Mouse (Mus musculus) erythroblast, embryonic 14.5 days (primary cell): ENCODE results near the gene Fancc. TPM values are rescaled to one million over a fixed set of nuclear protein-coding genes. Genes with fewer than 3 reads are reported as not detected.

Experiments
- H3K27me3 ChIP-seq: 2 replicates; pipeline ENCODE4 v1.6.1; 2012; ENCODE audit warnings: inconsistent platforms; ENCODE audit not compliant: control insufficient read depth
- H3K36me3 ChIP-seq: 2 replicates; pipeline ENCODE4 v1.6.1; 2012; ENCODE audit warnings: mild to moderate bottlenecking, inconsistent platforms; ENCODE audit not compliant: control insufficient read depth
- H3K4me1 ChIP-seq: 2 replicates; pipeline ENCODE4 v1.6.1; 2012; ENCODE audit warnings: inconsistent platforms; ENCODE audit not compliant: control insufficient read depth
- H3K4me3 ChIP-seq: replicated peaks from 2 replicates; pipeline ENCODE3; 2012; ENCODE audit warnings: moderate library complexity, mild to moderate bottlenecking, inconsistent platforms
- H3K9me3 ChIP-seq: 2 replicates; pipeline ENCODE4 v1.6.1; 2012; ENCODE audit warnings: low read length, inconsistent platforms, mixed read lengths; ENCODE audit not compliant: control insufficient read depth
- GATA1 ChIP-seq: IDR thresholded peaks from 2 replicates; pipeline ENCODE4 v1.6.1; 2012; ENCODE audit warnings: low read length, inconsistent platforms, mixed read lengths
- TAL1 ChIP-seq: IDR thresholded peaks from 3 replicates; pipeline ENCODE4 v1.6.1; 2012; ENCODE audit warnings: low read length, inconsistent platforms, mixed read lengths
- polyA plus RNA-seq: library from polyadenylated mRNA; stranded (reverse); fragments of >175 nt; gene quantifications from 2 replicates; pipeline ENCODE4 v1.2.3, GENCODE M21; 2012

Fancc gene
- polyA plus RNA-seq, 1 experiment: 0.74 TPM

GRCm38 (mm10) chr13:63239877-63240671 is 257.0 kb downstream of the Fancc start:
- Histone ChIP-seq H3K9me3 (no peaks in the 10 kb centered on the region), H3K4me3 (peak overlapping the region; percentile 84), H3K36me3 (peaks cover 9% of the 10 kb centered on the region), H3K4me1 (peaks cover 28% of the 10 kb centered on the region), H3K27me3 (no peaks in the 10 kb centered on the region)
- TF ChIP-seq TAL1 (no peak), GATA1 (no peak)

GRCm38 (mm10) chr13:63239301-63239804 is 257.7 kb downstream of the Fancc start:
- peaks cover 7% of the 10 kb centered on the region for H3K36me3 ChIP-seq
- H3K4me3 ChIP-seq: peak overlapping the region; percentile 84
- TF ChIP-seq TAL1 (no peak), GATA1 (no peak)
- H3K4me1 ChIP-seq: peaks cover 28% of the 10 kb centered on the region
- no peaks in the 10 kb centered on the region for H3K9me3 ChIP-seq
- H3K27me3 ChIP-seq: no peaks in the 10 kb centered on the region

GRCm38 (mm10) chr13:63238045-63238444 is 259.0 kb downstream of the Fancc start:
- TF ChIP-seq GATA1 (no peak), TAL1 (no peak)

GRCm38 (mm10) chr13:63236159-63236893 is 260.8 kb downstream of the Fancc start:
- H3K9me3 ChIP-seq: no peaks in the 10 kb centered on the region
- H3K4me1 ChIP-seq: peaks cover 24% of the 10 kb centered on the region
- TF ChIP-seq GATA1 (no peak), TAL1 (no peak)
- H3K4me3 ChIP-seq: no peak overlapping the region
- H3K27me3 ChIP-seq: no peaks in the 10 kb centered on the region
- H3K36me3 ChIP-seq: no peaks in the 10 kb centered on the region

More at GRCm38 (mm10) chr13:63238045-63238444, 259.0 kb downstream of the Fancc start:
- Histone ChIP-seq H3K4me1 (peaks cover 28% of the 10 kb centered on the region), H3K36me3 (peaks cover 6% of the 10 kb centered on the region), H3K9me3 (no peaks in the 10 kb centered on the region), H3K27me3 (no peaks in the 10 kb centered on the region), H3K4me3 (no peak overlapping the region)

GRCm38 (mm10) chr13:63235551-63235950 is 261.5 kb downstream of the Fancc start:
- Histone ChIP-seq H3K4me1 (peaks cover 17% of the 10 kb centered on the region), H3K4me3 (no peak overlapping the region), H3K9me3 (no peaks in the 10 kb centered on the region), H3K27me3 (no peaks in the 10 kb centered on the region), H3K36me3 (no peaks in the 10 kb centered on the region)
- TF ChIP-seq GATA1 (no peak), TAL1 (no peak)

Other genes with a start within 250 kb of the Fancc start
- gene Ptch1, start 76.3 kb upstream of the Fancc start, polyA plus RNA-seq: 0.26 and 0.93 TPM in 2 replicates